Mouse (Mus musculus) heart, postnatal 14 days (tissue): ENCODE measurements around the gene Agbl4. TPM values are rescaled to one million over a fixed set of nuclear protein-coding genes. Genes with fewer than 3 reads are reported as not detected.
A peak's percentile ranks its signal among the peaks of the same experiment; 100 is the strongest.

ENCODE experiments used
- DNase-seq, 2 experiments: peaks; one replicate each; pipeline ENCODE4 v3.0.0; 2021 to 2022
- intact Hi-C: fragments of 180-260 bp; cut with DNase I; formaldehyde crosslinking; loops from one replicate; pipeline ENCODE4 v1.15.1; 2025
- long read RNA-seq, 2 experiments: library from polyadenylated mRNA; stranded (forward); transcript quantifications; one replicate each; pipeline ENCODE4 v2.0.0; 2021
- total RNA-seq, 2 experiments: library from RNA; stranded (reverse); gene quantifications; 2 replicates each; pipeline ENCODE4 v1.2.3; 2021

Gene Agbl4
- total RNA-seq, result under 1 TPM; 0.51 to 0.79 TPM
- long read RNA-seq, experiment 1, result 0 reads
- long read RNA-seq, experiment 2, result 0 reads

DNA sequence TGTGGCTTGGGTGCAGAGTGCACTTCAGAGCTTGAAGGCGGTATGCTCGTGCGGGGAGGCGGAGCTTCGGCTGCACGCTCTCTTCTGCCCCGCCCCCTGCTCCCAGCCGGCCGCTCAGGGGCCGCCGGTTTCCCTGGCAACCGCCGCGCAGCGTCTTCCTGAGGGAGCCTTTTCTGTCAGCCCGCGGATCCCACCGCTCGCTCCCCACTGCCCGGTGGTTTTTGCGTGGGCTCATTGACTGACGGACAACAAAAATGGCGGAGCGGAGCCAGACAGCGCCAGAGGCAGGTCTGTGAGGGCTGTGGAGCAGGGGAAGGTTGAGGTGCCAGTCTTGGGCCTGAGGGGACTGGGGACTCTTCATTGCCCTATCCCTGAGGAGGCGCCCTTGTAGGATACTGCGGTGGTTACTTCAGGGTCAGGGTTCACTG lies at the start of gene Agbl4:
TSS of gene Agbl4 (plus strand) at position 44 of the 428 bp plus-strand sequence.
- intact Hi-C loops, result no loop called here
- DNase-seq, result peak; percentile 36 to 58

DNA sequence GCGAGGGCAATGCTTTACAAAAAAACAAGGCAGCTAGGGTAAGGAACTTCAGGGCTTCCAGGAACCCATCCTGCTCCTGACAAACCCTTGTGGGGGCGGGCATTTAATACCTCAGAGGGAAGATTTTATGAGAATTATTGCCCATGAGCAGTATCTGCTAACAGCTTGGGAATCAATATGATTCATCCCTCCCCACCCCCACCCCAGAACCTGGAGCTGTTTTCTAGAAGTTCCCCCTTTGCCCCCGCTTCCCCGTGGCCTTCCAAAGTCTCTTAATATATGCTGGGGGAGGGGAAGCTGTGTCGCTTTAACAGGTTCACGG lies 46.6 kb upstream of the Agbl4 start:
- intact Hi-C loops, result loop anchor here (10.0 kb wide), 1 partner anchor 226 kb away; no protein-coding TSS in a partner anchor
- no peak for DNase-seq

DNA sequence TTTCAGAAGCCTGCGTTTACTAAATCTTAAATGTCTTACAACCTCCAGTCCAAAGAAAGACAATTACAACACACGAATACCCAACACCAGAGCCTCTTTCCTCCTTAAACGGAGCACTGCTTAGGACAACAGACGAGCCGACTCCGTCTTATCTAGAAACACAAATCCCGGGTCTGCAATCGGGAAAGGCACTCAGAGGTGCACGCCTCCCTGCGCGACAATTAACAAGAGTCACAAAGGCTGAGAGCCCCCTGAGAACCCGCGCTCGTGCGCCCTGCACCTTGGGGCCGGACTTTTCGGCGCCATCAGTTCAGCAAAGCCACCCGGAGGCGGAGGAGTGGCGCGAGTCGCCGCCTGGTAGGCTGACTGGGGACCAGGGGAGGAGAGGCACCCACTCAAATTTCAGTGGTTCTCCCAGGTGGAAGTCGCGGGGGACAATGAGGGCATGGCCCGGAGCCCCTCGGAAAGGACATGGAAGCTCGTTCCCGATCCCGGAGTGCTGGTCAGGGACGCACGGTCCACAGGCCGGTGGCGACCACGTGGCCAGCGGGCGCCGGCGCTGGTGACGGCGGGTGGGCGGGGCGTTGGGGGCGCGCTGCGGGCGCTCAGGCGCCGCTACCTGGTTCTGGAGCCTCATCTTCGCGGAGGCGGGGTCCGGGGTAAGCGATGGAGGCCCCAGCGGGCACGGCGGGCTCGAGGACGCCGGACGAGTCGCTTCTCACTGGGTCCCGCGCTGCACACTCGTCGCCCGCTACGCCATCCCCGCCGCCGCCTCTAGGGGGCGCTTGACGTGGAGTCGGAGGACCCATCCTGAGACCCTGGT lies 46.1 kb upstream of the Agbl4 start, which contains the start of gene Elavl4:
TSS of gene Elavl4 (minus strand) at position 732 of the 823 bp plus-strand sequence.
- peak; percentile 47 to 57 for DNase-seq
- intact Hi-C loops, result loop anchor here (10.0 kb wide), 1 partner anchor 227 kb away; no protein-coding TSS in a partner anchor

DNA sequence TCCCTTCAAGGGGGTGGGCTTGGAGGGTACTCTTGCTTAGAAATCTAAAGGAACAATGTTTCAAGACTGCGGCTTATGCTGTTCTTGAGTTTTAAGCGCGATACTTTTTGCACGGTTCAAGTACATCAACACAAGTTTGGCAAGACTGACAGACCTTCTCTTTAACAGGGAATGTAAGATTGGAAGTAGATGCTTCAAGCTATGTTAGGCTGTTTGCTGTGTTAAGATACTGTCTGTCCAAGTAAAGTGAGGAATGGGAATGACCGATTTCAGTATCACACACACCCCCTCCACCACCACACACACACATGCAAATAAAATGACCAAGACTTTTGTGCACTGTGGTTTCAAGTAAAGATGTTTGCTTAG lies 45.5 kb upstream of the Agbl4 start:
- no peak for DNase-seq
- intact Hi-C loops, result loop anchor here (10.0 kb wide), 1 partner anchor 227 kb away; no protein-coding TSS in a partner anchor

DNA sequence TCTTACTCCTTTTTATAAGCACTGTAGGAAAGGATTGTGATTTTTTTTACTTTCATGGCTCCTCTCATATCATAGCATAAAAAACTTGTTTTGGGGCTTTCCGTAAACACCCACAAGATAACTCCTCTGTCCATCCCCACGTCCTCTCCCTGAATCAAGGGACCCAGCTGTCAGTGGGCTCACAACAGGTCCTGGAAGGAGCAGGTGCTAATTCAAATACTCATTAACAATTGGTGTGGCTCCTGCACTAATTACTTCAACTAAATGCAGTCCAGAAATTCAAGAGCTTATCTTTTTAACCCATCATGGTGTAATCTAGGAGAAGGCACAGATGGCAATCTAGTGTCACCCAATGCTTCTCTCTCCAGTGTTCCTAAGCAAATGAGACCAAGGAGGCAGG lies 36.9 kb upstream of the Agbl4 start:
- intact Hi-C loops, result no loop called here

DNA sequence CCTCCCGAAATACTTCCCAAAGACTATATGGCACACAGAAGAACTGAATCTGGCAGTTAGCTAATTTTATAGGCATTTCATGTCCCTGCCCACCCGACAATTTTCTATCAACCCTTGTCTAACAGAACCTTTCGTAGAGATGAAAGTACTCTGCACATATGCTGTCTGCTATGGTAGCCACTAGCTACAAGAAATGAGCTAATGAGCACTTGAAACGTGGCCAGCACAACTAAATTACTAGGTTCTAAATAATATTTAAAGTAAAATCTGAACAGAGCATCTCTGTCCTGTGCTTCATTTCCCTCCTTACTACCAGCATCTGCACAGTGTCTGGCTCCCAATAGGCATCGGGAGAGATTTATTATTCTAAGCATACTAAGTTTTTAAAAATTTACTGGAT lies 1.2 kb upstream of the Agbl4 start:
- DNase-seq, result no peak
- intact Hi-C loops, result no loop called here

More for the DNA sequence above, 36.9 kb upstream of the Agbl4 start:
- no peak for DNase-seq

DNA sequence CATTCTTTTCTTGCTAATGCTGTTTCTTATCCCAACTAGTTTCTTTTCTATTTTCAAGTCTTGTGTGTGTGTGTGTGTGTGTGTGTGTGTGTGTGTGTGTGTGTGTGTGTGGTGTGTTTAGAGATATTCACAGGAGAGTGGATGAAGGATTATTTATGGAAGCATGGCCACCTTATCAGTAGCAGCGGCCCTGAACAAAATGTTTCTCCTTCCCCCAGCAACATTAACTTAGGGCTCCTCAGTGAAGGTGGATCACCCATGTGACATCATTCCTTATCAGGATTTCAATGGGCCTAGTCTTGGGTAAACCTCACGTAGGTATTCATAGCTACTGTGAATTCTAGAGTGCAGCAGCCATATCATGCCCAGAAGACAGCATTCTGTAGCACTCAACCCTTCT lies 22.8 kb downstream of the Agbl4 start:
- intact Hi-C loops, result no loop called here
- DNase-seq, result peak; percentile 4 to 5

DNA sequence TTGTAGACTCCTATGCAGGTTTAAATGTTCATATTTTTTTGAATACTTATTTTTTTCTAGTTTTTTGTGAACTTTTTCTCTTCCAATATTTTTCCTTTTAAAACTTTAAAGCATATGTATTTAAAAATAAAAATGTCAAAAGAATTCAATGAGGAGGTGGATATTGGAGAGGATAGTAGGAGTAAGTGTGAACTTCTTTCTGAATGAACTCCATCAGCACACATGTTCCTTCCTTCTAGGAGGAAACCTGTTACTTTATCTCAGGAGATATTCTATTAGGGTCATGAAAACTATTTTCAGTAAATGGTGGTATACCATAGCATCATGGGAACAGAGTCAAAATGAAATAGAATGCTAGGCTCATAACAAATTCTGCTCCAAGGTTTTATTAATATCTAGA lies 30.2 kb downstream of the Agbl4 start:
- intact Hi-C loops, result no loop called here
- no peak for DNase-seq

DNA sequence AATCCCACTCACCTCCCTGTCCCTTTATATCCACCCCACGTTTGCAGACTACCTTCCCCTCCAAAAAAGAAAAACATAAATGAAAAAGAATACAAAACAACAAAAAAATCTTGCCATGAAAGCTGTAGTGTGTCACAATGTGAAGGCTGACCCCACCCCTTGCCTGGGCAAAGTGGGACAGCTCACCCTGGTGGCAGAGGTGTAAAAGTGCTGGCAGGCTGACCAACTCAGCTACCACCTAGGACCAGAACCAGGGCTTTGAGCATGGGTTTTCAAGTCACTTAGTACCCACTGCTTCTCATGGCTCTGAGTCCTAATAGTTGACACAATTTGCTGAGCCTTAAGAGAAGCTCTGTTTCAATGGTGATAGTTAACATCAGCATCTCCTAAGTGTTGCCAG lies 96.9 kb downstream of the Agbl4 start:
- peak; percentile 7 to 37 for DNase-seq
- intact Hi-C loops, result loop anchor here (10.0 kb wide), 1 partner anchor 440 kb away; no protein-coding TSS in a partner anchor

DNA sequence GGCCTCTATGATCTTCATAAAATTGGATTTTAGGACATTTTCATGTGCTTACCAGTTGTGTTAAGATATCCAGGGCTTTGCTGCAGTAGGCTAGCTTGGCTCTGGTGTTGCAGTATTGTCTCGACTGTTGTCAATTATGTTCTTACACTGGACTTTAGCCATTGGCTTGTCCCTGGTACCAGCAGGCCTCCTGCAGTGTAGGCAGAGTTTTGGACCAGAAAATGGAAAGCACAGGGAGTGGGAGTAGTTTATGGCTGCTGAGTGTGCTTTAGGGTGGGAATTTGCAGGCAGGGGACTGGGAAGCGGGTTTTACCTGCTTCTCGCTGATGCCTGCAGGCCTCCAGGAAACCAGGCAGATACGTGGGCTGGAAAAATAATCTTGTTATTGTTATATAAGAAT lies 132.3 kb downstream of the Agbl4 start:
- intact Hi-C loops, result no loop called here
- DNase-seq, result no peak

DNA sequence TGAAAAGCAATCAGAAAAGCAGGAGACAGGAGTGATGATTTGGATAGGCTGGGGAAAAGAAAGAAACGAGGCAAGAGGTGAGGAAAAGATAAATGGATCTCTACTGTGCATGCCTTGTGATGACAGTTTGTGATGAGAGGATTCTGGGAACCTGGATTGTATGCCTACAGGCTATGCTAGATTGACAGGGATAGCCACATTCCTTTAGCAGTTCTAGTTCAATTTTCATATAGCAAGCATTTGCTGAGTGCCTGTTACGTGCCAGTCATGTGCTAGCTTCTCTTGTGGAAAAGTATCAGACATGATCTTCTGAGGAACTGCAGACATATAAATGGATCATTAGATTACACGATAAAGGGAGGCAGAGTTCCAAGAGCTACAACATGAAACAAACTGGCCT lies 151.8 kb downstream of the Agbl4 start:
- intact Hi-C loops, result no loop called here
- no peak for DNase-seq

DNA sequence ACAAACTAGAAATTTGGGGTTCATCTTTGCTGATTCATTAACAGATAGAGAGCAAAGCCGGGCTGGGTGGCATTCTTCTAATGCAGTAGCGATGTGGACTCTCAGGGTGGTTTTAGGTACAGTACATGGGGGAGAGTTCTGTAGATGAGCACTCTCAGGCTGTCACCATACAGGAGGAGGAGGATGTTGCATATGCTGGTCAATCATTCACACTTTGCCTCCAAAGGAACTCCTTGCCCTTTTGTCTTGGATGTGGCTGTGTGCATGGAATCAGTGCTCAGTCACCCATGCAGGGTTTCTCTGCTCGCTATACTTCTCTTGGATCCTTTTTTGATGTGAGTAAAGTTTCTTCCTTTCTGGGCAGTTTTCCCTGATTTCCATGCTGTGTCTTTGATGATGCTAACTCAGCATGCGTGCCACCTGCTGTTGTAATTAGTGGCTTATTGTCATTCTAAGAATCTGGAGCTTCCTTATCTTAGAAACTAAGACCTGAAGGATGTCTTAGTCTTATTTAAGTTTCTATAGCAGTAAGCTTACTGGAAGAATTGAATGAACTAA lies 200.3 kb downstream of the Agbl4 start:
- DNase-seq, result no peak
- intact Hi-C loops, result no loop called here

DNA sequence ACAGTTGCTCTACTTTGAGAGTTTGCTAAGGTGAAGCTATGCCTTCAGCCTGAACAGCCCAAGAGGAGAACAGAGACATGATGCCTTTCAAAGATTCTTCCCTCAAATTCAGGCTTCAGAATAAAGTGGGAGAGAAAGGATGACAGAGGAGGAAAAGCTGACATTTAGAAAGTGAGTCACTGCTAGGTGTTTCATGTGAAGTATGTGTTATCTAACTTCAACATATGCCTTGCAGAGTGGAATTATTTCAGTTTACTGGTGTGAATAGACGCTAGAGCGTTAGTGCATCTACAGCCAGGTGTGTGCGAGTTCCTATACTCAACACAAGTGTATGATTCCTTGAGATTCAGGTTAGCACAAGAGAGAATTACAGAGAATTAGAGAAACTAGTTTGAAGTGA lies 244.0 kb downstream of the Agbl4 start:
- DNase-seq, result no peak

DNA sequence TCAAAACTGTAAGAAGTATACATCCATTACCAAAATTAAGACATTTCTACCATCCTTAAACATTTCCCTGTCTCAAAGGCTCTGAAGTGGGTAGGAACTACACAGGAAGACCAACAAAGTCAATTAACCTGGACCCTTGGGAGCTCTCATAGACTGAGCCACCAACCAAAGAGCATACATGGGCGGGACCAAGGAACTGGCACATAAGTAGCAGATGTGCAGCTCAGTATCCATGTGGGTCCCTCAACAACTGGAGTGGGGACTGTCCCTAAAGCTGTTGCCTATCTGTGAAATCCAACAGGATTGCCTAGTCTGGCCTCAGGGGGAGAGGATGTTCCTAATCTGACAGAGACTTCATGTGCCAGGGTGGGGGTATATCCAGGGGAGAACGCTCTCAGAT lies 265.5 kb downstream of the Agbl4 start:
- DNase-seq, result no peak
- intact Hi-C loops, result no loop called here

More for the DNA sequence above, 244.0 kb downstream of the Agbl4 start:
- intact Hi-C loops, result no loop called here

DNA sequence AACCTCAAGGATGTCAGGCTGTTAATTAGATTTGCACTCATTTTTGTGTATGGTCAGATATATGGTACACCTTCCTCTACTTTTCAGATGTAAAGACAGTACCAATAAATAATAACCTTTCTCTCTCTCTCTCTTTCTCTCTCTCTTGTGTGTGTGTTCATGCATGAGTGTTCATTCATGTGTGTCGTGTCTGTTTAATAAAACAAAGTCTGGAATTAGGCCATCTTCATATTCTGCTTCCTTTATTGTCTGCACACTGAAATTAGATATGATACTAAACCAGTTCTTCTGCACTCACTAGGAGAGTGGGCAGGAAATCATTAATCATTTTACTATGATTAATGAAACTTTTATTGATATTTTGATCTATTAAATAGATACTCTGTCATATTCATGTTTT lies 276.7 kb downstream of the Agbl4 start:
- no peak for DNase-seq
- intact Hi-C loops, result no loop called here

DNA sequence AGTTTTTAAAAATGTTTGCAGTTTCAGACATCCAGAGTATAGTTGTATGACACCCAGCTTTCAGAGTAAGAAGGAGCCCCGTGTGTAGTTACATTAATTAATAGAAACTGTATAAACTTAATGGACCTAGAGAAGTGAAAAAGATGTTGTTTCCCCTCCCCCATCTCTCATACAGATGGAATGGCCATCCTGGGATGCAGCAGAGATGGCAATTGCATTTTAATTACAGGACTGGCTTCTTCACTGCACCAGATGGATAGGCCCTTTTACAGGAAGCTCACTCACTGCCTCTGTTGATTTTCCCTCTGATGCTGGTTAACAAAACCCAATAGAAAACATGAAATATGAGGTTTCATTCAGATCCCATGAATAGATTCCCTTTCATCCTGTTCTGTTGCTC lies 337.7 kb downstream of the Agbl4 start:
- intact Hi-C loops, result no loop called here
- DNase-seq, result no peak

DNA sequence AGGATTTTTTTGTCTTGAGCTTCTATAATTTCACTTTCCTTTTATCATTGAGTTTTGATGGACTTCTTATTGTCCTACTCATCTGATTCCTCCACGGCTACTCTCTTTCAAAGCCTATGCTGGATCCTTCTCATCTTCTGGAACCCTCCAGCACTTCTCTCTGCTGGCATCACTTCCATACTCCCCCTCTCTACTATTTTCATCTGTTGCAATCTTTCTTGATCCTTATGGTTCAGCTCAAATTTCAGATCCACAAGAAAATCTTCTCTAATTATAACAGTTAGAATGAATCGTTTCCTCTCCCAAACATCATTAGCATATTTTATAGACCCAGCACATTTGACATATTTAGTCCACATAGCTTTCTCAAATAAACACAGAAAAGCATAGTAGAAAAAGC lies 360.5 kb downstream of the Agbl4 start:
- intact Hi-C loops, result no loop called here
- no peak for DNase-seq

DNA sequence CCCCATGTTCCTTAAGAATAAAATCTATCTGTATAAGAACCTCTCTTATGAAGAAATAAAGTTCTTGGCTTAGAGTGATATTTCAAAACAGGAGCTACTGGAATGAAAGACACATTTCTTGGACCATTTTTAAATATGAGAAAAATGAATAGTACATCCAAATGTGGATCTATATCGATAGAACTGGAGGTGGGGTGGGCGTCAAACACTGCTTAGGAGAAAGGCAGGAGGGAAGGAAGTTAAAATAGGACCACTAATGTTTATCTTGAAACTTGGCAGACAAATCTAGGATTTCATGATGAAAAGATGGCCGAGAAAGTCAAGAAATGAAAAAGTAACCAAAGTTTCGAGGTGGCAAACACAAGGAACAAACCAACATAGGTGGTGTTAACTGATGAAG lies 391.1 kb downstream of the Agbl4 start:
- no peak for DNase-seq
- intact Hi-C loops, result no loop called here

DNA sequence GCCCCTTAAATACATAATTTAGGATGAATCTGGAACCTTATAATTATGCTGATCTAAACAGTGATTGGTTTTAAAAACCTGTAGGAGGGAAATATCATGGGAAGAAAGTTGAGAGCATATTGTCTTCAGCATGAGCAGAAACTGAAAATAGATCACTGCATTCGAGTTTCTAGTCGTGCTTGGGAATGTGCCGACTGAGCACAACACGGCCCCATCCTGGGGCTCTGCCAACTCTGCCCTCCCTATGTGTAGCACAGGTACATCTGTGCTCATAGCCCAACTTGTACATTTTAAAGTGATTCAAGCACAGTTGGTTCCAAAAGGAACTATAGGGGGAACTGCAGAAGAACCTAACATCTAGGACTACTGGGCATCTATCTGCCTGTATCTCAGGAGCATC lies 402.4 kb downstream of the Agbl4 start:
- no peak for DNase-seq
- intact Hi-C loops, result no loop called here

DNA sequence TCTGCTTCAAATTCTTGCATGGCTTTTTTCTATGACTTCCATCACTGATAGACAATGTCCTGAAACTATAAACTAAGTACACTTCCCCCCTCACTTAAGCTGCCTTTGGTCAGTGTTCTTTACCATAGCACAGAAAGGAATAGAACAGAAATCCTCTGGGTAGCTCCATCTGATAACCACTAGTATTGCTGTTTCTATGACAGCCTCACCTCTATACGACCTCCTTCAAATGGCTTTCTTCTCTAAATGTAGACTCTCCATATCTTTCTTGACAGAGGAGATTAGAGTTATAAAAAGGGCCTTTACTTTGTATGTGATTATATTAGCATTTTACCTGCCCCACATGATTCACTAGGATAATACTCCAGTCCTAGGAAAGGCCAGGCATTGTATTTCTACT lies 413.5 kb downstream of the Agbl4 start:
- DNase-seq, result no peak
- intact Hi-C loops, result no loop called here

DNA sequence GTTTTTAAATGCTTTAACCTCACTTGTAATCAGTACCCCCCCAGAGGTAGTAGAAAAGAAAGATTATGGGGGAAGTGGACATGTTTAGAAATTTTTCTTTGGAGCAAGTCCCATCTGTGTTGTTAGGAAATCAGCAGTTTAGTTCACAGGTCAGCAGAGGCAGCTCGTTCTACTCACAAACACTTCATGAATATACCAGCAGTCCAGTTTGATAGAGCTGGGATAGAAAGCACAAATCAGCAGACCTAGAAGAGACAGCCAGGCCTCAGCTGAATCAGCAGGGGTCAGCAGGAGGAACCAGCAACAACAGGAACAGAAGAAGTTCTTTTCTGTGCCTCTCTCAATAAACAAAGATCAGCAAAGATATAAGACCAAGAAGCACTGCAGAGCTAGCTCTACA lies 435.3 kb downstream of the Agbl4 start:
- intact Hi-C loops, result no loop called here
- no peak for DNase-seq
